Mouse (Mus musculus) C2C12 (cell line): ENCODE results near the gene Wipi2.

Source experiments
- CEBPB ChIP-seq: IDR thresholded peaks from one replicate; pipeline ENCODE4 v1.6.1; 2011; ENCODE audit warnings: low read depth, mild to moderate bottlenecking, control low read depth, moderate library complexity
- CTCF ChIP-seq: IDR thresholded peaks from one replicate; pipeline ENCODE4 v1.5.1; 2011; ENCODE audit not compliant: control insufficient read depth, insufficient read depth, insufficient read length
- MAX ChIP-seq: IDR thresholded peaks from one replicate; pipeline ENCODE4 v1.6.1; 2011; ENCODE audit warnings: mild to moderate bottlenecking, control low read depth
- MYOD1 ChIP-seq: IDR thresholded peaks from one replicate; pipeline ENCODE4 v1.6.1; 2011; ENCODE audit warnings: low read depth; ENCODE audit not compliant: control insufficient read depth, insufficient read length
- MYOG ChIP-seq: IDR thresholded peaks from one replicate; pipeline ENCODE4 v1.6.1; 2011; ENCODE audit not compliant: control insufficient read depth, insufficient read length; ENCODE audit errors: extremely low read depth
- USF1 ChIP-seq: IDR thresholded peaks from one replicate; pipeline ENCODE4 v1.6.1; 2011; ENCODE audit warnings: low read depth, mild to moderate bottlenecking, control low read depth, moderate library complexity

GRCm38 (mm10) chr5:142608259-142608988 is 19.1 kb upstream of the Wipi2 start, which contains the start of gene Mmd2:
- no peak for TF ChIP-seq CTCF
- no peak for TF ChIP-seq USF1
- no peak for TF ChIP-seq MYOD1
- TF ChIP-seq MAX, result no peak
- TF ChIP-seq MYOG, result no peak
- no peak for TF ChIP-seq CEBPB
